Mouse (Mus musculus): ENCODE measurements around the gene Ubap2l. TPM values are rescaled to one million over a fixed set of nuclear protein-coding genes. Genes with fewer than 3 reads are reported as not detected.

Gene Ubap2l
- polyA plus RNA-seq (2011; ENCODE audit: insufficient read depth, insufficient read length, low replicate concordance, missing spikeins), result 57.2 and 89.7 TPM in 2 replicates

DNA sequence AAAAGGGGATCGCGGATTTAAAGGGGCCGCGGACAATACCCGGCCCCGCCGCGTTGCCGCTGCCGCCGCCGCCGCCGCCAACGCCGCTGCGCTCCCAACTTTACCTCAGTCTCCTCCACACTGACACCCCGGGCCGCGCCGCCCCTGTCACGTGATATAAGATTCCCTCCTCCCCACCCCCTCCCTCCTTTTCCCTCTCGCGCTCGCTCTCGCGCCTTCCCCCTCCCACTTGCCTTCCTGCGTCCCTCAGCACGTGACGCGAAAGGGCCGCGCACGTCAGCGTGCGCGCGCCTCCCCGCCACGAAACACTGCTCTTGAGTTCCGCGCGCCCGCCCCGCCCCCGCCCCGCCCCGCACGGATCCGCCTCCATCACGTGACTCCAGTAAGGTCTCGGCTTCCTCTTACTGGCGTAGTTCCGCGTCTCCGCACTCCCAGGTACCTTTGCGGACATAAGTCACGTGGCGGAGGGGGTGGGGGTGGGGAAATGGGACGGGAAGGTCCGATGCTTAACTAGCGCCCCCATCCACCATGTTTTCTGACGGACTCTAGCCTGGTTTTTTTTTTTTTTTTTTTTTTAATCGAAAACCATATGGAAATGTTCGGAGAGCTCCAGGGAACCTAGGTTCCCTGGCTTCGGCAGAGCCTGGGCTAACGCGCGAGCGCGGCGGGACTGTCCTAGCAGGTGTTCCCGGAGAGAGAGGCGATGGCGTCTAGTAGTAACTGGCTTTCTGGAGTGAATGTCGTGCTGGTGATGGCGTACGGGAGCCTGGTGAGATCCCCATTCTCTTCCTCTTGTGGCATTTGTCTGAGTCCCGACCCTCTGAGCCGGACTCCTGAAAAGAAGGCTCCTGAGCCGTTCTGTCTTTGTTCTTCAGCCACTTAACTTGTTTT, at the start of gene Ubap2l:
Gene Ubap2l, minus strand, starts transcription at position 278 of the 891 bp plus-strand sequence.
- Histone ChIP-seq H3K4me3 (replicated peaks; ENCODE audit: control insufficient read depth, low read depth, low read length) (peak within 1 kb of the TSS; percentile 98), H3K4me1 (ENCODE audit: control insufficient read depth, insufficient read depth, low read length) (no peaks in the 10 kb centered on the region; the same call in 1 of the 2 replicates), H3K27ac (ENCODE audit: control insufficient read depth, insufficient read depth, low read depth, low read length, poor library complexity) (peak within 1 kb of the TSS; percentile 85)
- TF ChIP-seq CTCF (IDR thresholded peaks at IDR 0.05; ENCODE audit: control insufficient read depth, insufficient read depth, low read length) (no peak), POLR2A (IDR thresholded peaks at IDR 0.05; ENCODE audit: borderline replicate concordance, control insufficient read depth, low read depth, low read length) (peak; percentile 76; the same call in 1 of the 2 replicates)
- under 1% methylated on average over 79 of the region's 81 CpGs for WGBS

DNA sequence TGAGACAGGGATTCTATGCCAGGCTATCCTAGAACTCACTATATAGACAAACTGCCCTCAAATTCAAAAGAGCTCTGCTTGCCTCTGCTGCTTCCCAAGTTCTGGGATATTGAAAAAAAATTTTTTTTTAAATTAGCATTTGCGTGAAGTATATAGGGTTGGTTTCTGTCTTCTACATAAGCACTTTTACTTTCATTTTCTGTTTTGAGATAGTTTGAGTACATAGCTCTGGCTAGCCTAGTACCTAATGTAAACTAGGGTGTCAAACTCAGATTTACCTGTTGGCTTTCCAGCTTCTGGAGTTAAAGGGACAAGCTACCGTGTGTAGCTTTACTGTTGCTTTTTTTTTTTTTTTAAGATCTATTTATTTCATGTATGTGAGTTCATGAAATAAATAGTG, 49.2 kb upstream of the Ubap2l start:
- Histone ChIP-seq H3K4me1 (ENCODE audit: control insufficient read depth, insufficient read depth, low read length) (no peaks in the 10 kb centered on the region), H3K27ac (ENCODE audit: control insufficient read depth, insufficient read depth, low read depth, low read length, poor library complexity) (no peak overlapping the region), H3K4me3 (replicated peaks; ENCODE audit: control insufficient read depth, low read depth, low read length) (no peak overlapping the region)
- 58% methylated on average over 2 of the region's 2 CpGs for WGBS
- no peak for TF ChIP-seq POLR2A (IDR thresholded peaks at IDR 0.05; ENCODE audit: borderline replicate concordance, control insufficient read depth, low read depth, low read length)
- no peak for TF ChIP-seq CTCF (IDR thresholded peaks at IDR 0.05; ENCODE audit: control insufficient read depth, insufficient read depth, low read length)

DNA sequence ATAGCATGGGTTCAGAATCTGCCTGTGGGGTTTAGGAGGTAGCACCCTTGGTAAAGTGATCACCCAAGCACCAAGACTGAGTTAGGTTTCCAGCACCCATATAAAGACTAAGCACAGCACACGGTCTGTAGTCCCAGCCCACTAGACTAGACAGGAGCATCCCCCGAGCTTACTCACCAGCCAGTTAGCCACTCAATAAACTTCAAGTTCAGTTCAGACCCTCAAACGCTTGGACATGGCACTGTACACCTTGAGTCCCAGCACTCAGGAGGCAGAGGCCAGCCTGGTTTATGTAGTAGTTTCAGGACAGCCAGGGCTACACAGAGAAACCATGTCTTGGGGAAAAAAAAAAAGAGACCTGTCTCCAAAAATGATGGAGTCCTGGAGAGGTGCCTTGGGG, 48.6 kb upstream of the Ubap2l start:
- 82% methylated on average over 3 of the region's 3 CpGs for WGBS
- Histone ChIP-seq H3K4me3 (replicated peaks; ENCODE audit: control insufficient read depth, low read depth, low read length) (no peak overlapping the region), H3K27ac (ENCODE audit: control insufficient read depth, insufficient read depth, low read depth, low read length, poor library complexity) (no peak overlapping the region), H3K4me1 (ENCODE audit: control insufficient read depth, insufficient read depth, low read length) (no peaks in the 10 kb centered on the region)
- TF ChIP-seq CTCF (IDR thresholded peaks at IDR 0.05; ENCODE audit: control insufficient read depth, insufficient read depth, low read length), result no peak
- TF ChIP-seq POLR2A (IDR thresholded peaks at IDR 0.05; ENCODE audit: borderline replicate concordance, control insufficient read depth, low read depth, low read length), result no peak

DNA sequence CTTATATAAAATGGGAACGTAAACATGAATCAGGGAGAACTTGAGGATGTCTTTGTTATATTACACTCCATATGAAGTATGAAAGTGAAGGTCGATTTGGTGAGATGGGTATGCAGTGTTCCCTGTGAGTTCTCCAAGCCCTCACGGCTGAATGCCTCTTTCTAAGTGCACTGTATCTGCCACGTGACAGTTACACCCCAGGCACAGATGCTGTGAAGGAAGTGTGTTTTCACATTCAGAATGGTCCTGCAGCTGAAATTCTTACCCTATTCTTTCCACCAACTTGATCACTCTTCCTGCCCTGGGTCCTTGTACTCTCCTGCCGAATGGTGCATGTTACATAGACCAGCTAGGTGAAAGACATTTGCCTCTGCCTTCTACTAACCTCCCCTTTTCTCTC, 45.5 kb upstream of the Ubap2l start:
- WGBS, result 78% methylated on average over 5 of the region's 5 CpGs
- no peak overlapping the region for H3K4me3 ChIP-seq (replicated peaks; ENCODE audit: control insufficient read depth, low read depth, low read length)
- TF ChIP-seq CTCF (IDR thresholded peaks at IDR 0.05; ENCODE audit: control insufficient read depth, insufficient read depth, low read length) (no peak), POLR2A (IDR thresholded peaks at IDR 0.05; ENCODE audit: borderline replicate concordance, control insufficient read depth, low read depth, low read length) (no peak)
- no peak overlapping the region for H3K27ac ChIP-seq (ENCODE audit: control insufficient read depth, insufficient read depth, low read depth, low read length, poor library complexity)
- H3K4me1 ChIP-seq (ENCODE audit: control insufficient read depth, insufficient read depth, low read length), result no peaks in the 10 kb centered on the region

DNA sequence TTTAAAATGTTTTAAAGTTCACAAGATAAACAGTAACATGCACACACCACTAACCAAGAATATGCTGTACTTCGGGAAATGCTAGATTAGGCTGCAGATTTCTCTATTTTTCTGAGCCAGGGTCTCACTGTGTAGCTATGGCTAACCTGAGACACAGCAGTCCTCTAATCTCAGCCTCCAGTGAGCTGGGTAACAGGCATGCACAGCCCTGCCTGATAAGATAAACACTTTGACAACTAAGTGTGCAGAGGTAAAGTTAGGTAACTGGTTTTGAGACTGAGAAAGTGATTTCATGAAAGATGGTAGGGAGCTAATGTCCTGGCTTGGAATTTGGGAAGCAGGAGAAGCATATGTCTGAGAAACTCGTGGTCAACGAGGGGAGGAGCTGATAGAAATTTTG, 42.0 kb upstream of the Ubap2l start:
- no peaks in the 10 kb centered on the region for H3K4me1 ChIP-seq (ENCODE audit: control insufficient read depth, insufficient read depth, low read length)
- 74% methylated on average over 3 of the region's 3 CpGs for WGBS
- TF ChIP-seq POLR2A (IDR thresholded peaks at IDR 0.05; ENCODE audit: borderline replicate concordance, control insufficient read depth, low read depth, low read length) (no peak), CTCF (IDR thresholded peaks at IDR 0.05; ENCODE audit: control insufficient read depth, insufficient read depth, low read length) (no peak)

DNA sequence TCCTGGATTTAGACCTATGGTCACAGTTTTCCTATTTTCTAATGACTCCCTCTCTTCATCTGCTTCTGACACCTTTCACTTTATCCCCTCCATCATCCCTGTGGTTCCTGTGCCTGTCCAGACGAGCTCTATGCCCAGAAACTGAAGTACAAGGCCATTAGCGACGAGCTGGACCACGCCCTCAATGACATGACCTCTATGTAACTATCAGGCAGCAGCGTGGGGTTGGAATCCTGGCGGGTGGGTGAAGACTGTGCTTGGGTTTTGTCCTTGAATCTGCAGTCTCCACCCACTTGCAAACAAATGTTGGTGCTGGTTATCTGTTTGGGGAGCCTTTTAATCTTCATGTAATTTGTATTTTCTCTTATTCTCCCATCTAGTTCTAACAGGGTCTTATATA, 38.5 kb upstream of the Ubap2l start:
- Histone ChIP-seq H3K4me1 (ENCODE audit: control insufficient read depth, insufficient read depth, low read length) (no peaks in the 10 kb centered on the region; the same call in 1 of the 2 replicates), H3K4me3 (replicated peaks; ENCODE audit: control insufficient read depth, low read depth, low read length) (no peak overlapping the region), H3K27ac (ENCODE audit: control insufficient read depth, insufficient read depth, low read depth, low read length, poor library complexity) (no peak overlapping the region)
- TF ChIP-seq CTCF (IDR thresholded peaks at IDR 0.05; ENCODE audit: control insufficient read depth, insufficient read depth, low read length) (no peak), POLR2A (IDR thresholded peaks at IDR 0.05; ENCODE audit: borderline replicate concordance, control insufficient read depth, low read depth, low read length) (no peak)
- 82% methylated on average over 6 of the region's 6 CpGs for WGBS

More for the DNA sequence above, 42.0 kb upstream of the Ubap2l start:
- no peak overlapping the region for H3K27ac ChIP-seq (ENCODE audit: control insufficient read depth, insufficient read depth, low read depth, low read length, poor library complexity)
- no peak overlapping the region for H3K4me3 ChIP-seq (replicated peaks; ENCODE audit: control insufficient read depth, low read depth, low read length)

DNA sequence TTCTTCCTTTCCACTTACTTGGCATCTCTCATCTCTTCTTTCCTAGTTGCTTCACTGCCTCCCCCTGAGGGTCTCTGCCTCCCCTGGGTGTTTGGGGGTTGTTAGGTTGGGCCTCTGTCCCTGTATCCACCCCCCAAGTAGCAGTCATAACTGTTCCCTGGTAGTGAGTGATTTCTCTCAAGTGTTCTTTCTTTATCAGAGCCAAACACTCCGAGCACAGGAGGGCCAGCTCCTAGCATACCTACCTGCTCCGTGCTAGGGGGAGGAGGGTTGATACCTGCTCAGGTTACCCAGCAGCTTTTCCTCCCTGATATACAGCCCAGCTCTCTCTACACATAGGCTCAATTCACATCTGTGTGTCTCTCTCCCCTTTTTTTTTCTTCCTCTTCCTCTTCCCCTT, 36.2 kb upstream of the Ubap2l start:
- TF ChIP-seq CTCF (IDR thresholded peaks at IDR 0.05; ENCODE audit: control insufficient read depth, insufficient read depth, low read length) (no peak), POLR2A (IDR thresholded peaks at IDR 0.05; ENCODE audit: borderline replicate concordance, control insufficient read depth, low read depth, low read length) (no peak)
- Histone ChIP-seq H3K27ac (ENCODE audit: control insufficient read depth, insufficient read depth, low read depth, low read length, poor library complexity) (no peak overlapping the region), H3K4me3 (replicated peaks; ENCODE audit: control insufficient read depth, low read depth, low read length) (no peak overlapping the region), H3K4me1 (ENCODE audit: control insufficient read depth, insufficient read depth, low read length) (peaks cover 1% of the 10 kb centered on the region; the same call in 1 of the 2 replicates)
- WGBS, result 85% methylated on average over 2 of the region's 2 CpGs

DNA sequence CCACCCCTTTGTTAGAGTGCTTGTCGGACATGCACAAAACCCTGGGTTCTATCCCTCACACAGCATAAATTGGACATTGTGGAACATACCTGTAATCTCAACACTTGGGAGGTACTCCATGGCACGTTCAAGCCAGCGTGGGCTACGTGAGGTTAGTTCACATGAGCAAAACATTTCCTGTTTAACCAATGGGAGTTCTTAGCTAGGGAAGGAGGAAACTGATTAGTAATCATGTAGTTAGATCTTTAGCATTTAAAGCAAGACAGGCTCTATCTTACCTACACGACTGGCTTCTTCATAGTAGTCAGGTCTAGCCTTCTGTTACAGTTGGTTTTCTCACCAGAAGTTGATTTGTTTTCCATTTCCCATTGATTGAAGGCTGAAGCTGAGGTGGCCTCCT, 33.6 kb upstream of the Ubap2l start:
- TF ChIP-seq POLR2A (IDR thresholded peaks at IDR 0.05; ENCODE audit: borderline replicate concordance, control insufficient read depth, low read depth, low read length), result no peak
- no peak for TF ChIP-seq CTCF (IDR thresholded peaks at IDR 0.05; ENCODE audit: control insufficient read depth, insufficient read depth, low read length)
- Histone ChIP-seq H3K4me3 (replicated peaks; ENCODE audit: control insufficient read depth, low read depth, low read length) (no peak overlapping the region), H3K27ac (ENCODE audit: control insufficient read depth, insufficient read depth, low read depth, low read length, poor library complexity) (no peak overlapping the region), H3K4me1 (ENCODE audit: control insufficient read depth, insufficient read depth, low read length) (peaks cover 9% of the 10 kb centered on the region)
- 25% methylated on average over 5 of the region's 5 CpGs for WGBS
